Mouse (Mus musculus) T-helper 2 cell (primary cell): ENCODE measurements around the gene Eif2s3y.

Experiments
- in situ Hi-C: fragments of 300-600 bp; cut with MboI, MseI; formaldehyde crosslinking; loops from one replicate; pipeline ENCODE4 v1.15.1; 2025; ENCODE audit warnings: high pct_unique_total_duplicates

Eif2s3y gene

GRCm38 (mm10) chrY:1009882-1010751, at the start of gene Eif2s3y:
Eif2s3y (plus strand) TSS chrY:1010543.
- in situ Hi-C loops: no loop called here
